Mouse (Mus musculus) heart, postnatal 0 days (tissue): ENCODE data around the gene Tef.

ENCODE experiments used
- CTCF ChIP-seq: IDR thresholded peaks from 2 replicates; pipeline ENCODE4 v1.5.1; 2016; ENCODE audit warnings: antibody characterized with exemption, control low read depth, low read depth
- EP300 ChIP-seq: IDR thresholded peaks from 2 replicates; pipeline ENCODE4 v1.6.1; 2016; ENCODE audit warnings: antibody characterized with exemption, low read depth

DNA sequence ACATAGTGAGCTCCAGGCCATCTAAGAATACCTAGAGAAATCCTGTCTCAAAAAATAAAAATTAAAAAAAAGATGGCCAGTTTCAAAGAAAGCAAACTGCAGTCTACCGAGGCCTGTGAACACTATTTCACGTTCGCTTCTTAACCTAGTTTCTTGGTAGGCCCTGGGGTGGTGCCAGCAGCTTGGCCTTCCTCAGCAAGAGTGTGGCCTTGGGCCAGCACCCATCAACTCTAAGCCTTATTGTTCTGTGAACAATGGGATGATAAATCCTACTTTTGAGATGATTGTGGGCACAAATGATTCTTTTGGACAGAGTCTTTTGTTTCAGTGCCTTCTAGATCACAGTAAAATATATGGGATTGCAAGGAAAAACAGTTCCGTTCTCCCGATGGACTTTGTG lies 43.5 kb upstream of the Tef start:
- no peak for TF ChIP-seq EP300
- no peak for TF ChIP-seq CTCF
